Mouse (Mus musculus) brown adipose tissue, adult 24 weeks (tissue): Measurements from ENCODE around the gene Rnf216. TPM values are rescaled to one million over a fixed set of nuclear protein-coding genes. Genes with fewer than 3 reads are reported as not detected.
A peak's percentile ranks its signal among the peaks of the same experiment; 100 is the strongest.
"Not testable (repeated sequence)": the region's sequence is repeated elsewhere in the genome, so short reads cannot be mapped to it uniquely, and the experiment has no call there.

Source experiments
- H3K27ac ChIP-seq: fragments of 200-500 bp; replicated peaks from 2 replicates; pipeline ENCODE4 v1.5.1; 2012; ENCODE audit warnings: low read depth, mild to moderate bottlenecking, low read length
- H3K4me1 ChIP-seq: fragments of 200-500 bp; 2 replicates; pipeline ENCODE4 v1.6.1; 2012; ENCODE audit warnings: low read length, mixed read lengths; ENCODE audit not compliant: control insufficient read depth, insufficient read depth, insufficient read length
- H3K4me3 ChIP-seq: fragments of 200-500 bp; 2 replicates; pipeline ENCODE4 v1.5.1; 2012; ENCODE audit warnings: low read depth, mild to moderate bottlenecking, low read length, moderate library complexity; ENCODE audit not compliant: insufficient read depth
- polyA plus RNA-seq: library from polyadenylated mRNA; stranded (reverse); fragments of >200 nt; gene quantifications from 2 replicates; pipeline ENCODE4 v1.2.4, GENCODE M21; 2012; ENCODE audit not compliant: missing spikeins, insufficient read depth, insufficient read length

Rnf216 gene
- polyA plus RNA-seq = 12.5 and 14.6 TPM in 2 replicates

DNA sequence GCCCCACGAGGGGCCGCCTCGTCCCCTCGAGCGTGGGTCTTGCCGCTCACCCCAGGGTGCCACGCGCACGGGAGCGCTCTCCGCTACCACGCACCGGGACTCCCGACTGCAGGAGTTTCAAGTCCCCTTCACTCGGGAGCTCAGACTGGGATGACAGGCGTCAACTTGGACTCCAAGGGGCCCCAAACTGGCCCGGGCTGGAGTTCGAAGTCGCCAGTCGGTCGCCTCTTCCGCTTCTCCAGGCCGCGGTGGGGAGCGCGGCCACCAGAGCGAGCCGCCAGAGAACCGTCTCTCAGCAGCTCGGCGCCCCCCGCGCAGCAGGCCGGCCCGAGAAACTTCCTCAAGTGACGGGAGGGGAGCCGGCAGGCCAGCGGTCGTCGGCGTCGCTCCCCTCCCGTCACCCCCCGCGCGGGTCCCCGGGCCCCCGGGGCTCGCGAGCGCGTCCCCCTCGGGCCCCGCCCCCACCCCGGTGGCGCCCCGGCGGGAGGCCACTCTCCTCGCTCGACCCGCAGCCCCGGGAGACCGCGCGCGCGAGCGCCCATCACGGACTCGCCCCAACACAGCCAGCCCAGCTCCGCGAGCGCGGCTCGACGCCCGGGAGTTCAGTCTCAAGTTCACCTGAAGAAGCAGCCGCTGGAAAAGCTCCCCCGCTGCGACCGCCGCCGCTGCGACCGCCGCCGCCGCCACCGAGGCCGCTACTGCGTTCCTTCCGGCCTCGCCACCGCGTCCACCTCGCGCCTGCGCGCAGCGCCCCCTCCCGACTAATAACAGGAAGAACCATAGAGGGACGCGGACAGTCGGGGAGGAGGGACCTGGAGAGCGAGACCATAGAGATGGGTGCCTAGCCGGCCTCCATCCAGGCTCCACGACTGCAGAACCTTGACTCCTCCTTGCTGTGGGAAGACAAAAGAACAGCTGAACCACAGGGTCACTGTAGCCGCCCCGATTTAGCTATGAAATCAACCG lies at the start of gene Rnf216:
Rnf216 (minus strand) TSS at position 714 of the 966 bp plus-strand sequence.
- Histone ChIP-seq H3K4me3 (peak within 1 kb of the TSS; percentile 95), H3K4me1 (0 out of 2 replicates have a peak, but pooled peaks cover 5% of the 10 kb centered on the region), H3K27ac (peak within 1 kb of the TSS; percentile 88)

DNA sequence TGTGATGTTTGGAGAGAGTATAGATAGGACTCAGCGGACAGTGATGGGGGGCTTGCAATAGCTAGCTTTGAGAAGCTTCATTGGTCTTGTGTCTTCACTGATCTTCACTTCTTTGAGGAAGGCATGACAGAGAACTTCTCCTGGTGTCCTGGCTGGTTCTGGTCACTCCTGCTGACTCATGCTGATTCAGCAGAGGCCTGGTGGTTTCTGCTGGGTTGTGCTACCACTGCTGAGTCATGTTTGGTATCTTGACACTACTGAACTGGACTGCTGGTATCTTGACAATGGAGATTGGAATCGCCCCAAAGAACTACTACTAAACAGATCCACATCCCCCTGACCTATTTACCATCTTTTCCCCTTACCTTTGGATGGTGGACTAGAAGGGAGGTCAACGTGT lies 42.7 kb upstream of the Rnf216 start:
- no peak overlapping the region for H3K27ac ChIP-seq
- H3K4me1 ChIP-seq = no peaks in the 10 kb centered on the region
- no peak overlapping the region for H3K4me3 ChIP-seq

DNA sequence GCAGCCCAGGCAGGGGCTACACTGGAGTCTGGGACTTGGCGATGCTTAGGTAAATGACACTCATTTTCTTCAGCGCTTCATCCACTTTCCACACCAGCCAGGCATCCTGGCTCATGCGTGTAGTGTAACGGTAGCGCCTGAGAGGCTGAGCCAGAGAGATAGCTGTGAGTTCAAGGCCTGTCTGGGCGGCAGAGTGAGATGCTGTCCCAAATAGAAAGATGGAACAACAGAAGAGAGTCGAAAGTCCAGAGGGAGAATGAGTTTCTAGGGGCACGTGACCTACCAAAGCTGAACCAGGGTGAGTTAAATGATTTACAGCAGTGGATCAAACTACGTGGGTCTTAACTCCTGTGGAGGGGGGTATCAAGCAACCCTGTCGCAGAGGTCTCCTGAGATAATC lies 41.0 kb upstream of the Rnf216 start:
- Histone ChIP-seq H3K27ac (no peak overlapping the region), H3K4me3 (no peak overlapping the region), H3K4me1 (no peaks in the 10 kb centered on the region)

DNA sequence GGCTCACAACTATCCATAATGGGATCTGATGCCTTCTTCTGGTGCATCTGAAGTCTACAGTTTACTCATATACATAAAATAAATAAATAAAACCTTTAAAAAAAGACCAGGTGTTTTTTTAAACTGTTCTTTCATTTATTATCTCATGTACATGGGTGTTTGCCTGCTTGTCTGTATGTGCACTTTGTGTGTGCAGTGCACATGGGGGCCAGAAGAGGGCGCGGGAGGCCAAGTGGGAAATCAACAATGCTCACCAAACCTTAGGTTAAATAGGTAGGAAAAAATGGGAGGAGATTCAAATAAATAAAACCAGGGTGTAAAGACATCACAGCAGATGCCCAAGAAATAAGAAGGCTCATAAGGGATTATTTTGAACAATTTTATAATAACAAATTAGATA lies 37.2 kb upstream of the Rnf216 start:
- H3K4me3 ChIP-seq = no peak overlapping the region
- no peak overlapping the region for H3K27ac ChIP-seq
- H3K4me1 ChIP-seq = no peaks in the 10 kb centered on the region

DNA sequence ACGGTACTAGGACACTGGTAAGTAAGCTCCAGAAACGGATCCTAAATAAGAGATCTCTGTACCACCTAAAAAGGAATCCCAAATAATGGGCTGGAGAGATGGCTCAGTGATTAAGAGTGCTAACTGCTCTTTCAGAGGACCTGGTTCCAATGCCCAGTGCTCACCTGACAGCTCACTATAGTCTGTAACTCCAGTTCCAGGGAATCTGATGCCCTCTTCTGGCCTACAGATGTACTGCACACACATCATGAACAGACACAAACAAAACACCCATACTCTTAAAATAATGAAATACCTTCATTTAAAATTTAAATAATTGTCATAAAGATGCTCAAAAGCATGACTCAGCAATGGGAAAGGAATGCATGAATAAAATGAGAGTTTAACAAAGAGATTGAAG lies 36.7 kb upstream of the Rnf216 start:
- Histone ChIP-seq H3K27ac (no peak overlapping the region), H3K4me1 (no peaks in the 10 kb centered on the region), H3K4me3 (no peak overlapping the region)

DNA sequence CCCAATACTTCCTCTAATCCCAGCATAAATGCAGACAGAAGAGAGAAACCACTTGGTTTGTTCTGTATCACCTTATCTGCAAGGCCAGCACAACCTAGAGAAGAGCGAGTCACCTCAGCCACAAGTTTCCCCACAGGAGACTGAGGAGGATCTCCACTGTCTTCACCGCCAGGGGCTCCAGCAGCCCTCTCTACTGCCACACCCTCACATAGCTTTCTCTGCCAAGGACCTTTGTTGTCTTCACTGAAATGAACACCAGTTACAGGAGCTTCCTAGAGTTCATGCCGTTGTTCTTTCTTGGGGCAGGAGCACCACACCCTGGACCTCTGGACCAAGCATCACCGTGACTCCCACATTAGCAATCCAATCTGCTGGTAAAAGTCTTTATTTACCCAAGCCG lies 35.9 kb upstream of the Rnf216 start:
- H3K4me1 ChIP-seq = no peaks in the 10 kb centered on the region
- no peak overlapping the region for H3K27ac ChIP-seq
- no peak overlapping the region for H3K4me3 ChIP-seq

DNA sequence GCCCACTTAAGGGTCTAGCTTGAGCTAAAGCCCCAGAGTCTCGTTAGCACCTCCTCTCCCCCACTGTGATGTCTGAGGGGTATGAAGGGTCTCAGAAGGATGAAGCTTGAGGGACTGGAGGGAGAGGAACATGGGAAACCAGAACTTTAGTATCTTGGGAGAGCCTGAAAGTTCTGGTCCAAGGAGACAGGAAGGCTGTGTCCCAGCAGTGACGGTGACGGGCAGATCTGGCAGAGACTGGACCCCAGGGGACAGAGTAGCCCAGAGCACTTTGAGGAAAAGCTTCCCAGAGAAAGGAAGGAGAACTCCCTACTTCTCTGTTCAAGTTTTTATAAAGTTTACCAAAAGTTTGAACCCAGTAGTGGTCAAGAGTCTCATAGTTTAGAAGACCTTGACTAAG lies 34.7 kb upstream of the Rnf216 start, which contains the start of gene Olfr718-ps1:
Olfr718-ps1 (minus strand) TSS at position 101 of the 400 bp plus-strand sequence.
- no peak within 1 kb of the TSS for H3K27ac ChIP-seq
- no peak within 1 kb of the TSS for H3K4me3 ChIP-seq
- no peaks in the 10 kb centered on the region for H3K4me1 ChIP-seq

DNA sequence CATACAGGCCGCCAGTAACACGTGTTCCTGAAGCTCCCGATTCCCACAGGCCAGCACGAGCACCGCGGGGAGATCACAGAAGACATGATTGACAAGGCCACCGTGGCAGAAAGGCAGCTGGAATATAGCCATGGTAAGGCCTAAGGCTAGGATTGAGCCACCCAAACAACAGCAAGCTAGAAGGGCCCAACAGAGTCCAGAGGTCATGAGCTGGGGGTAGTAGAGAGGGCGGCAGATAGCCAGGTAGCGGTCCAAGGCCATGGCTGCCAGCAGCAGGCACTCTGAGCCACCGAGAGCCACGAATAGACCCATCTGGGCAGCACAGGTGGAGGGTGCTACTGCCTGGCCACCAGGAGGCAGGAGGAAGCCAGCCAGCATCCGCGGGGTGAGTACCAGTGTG lies 24.8 kb upstream of the Rnf216 start:
- Histone ChIP-seq H3K27ac (no peak overlapping the region), H3K4me1 (no peaks in the 10 kb centered on the region; the same call in 1 of the 2 replicates), H3K4me3 (no peak overlapping the region)

DNA sequence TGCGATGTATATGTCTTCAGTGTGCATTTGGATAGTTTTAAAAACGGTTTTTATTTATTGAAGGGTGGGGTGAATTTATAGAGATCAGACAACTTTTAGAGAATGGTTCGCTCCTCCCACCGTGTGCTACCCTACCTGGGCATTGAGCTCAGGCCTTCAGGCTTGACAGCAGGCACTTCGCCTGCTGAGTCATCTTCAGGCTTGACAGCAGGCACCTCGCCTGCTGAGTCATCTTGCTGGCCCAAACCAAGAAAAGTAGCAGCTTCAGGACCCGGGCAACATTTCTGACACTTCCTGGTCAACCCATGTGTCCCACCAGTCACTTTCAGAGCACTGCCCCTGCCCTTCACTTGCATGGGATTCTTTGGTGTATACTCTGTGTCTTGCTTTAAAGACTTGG lies 22.2 kb upstream of the Rnf216 start:
- H3K27ac ChIP-seq = no peak overlapping the region
- H3K4me1 ChIP-seq = no peaks in the 10 kb centered on the region
- H3K4me3 ChIP-seq = no peak overlapping the region

DNA sequence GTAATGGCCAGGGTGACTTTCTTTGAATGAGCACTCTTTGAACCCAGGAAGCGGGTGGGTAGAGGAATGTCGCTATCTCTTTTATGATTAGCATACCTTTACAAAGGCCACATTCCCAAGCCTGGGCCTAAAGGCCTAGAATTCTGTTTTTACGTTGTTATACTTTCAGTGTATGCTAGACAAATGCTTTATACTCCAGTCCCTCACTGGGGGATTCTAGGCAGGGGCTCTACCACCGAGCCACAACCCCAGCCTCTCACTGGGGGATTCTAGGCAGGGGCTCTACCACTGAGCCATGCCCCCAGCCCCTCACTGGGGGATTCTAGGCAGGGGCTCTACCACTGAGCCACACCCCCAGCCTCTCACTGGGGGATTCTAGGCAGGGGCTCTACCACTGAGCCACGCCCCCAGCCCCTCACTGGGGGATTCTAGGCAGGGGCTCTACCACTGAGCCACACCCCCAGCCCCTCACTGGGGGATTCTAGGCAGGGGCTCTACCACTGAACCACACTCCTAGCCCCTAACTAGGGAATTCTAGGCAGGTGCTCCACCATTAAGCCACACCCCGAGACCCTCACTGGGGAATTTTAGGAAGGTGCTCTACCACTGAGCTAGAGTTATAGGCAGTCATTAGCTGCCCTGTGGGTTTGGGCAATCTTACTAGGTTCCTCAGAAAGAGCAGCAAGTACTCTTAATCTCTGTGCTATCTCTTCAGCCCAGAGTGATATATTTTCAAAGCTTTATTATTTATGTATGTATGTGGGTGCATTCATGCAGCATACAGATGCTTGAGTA lies 21.6 kb upstream of the Rnf216 start:
- not testable (repeated sequence) for H3K4me1 ChIP-seq, H3K4me3 ChIP-seq, H3K27ac ChIP-seq

DNA sequence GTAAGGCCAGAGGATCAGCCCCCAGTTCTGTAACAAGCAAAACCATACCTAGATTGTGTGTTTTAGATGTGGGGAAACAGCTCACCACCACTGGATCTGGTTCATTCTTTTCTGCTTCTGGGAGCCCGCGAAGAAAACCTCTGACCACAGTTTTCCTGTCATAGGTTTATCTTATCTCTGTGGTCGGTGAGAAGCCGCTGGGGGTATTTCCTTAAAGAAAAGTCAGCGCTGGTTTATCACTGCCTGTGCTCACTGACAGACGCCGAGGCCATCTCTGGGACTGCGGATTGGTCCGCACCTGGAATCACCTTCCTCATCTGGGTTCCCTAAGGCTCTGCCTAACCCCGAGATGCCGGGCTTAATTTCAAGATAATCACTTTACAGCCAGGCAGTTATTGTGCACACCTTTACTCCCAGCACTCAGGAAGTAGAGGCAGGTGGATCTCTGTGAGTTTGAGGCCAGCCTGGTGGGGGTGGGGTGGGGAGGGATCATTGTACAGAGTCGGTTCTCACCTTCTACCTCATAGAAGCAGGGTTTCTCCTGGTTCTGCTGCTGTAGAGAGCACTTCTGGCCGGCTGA lies 20.2 kb upstream of the Rnf216 start:
- Histone ChIP-seq H3K4me3 (no peak overlapping the region), H3K4me1 (no peaks in the 10 kb centered on the region)

DNA sequence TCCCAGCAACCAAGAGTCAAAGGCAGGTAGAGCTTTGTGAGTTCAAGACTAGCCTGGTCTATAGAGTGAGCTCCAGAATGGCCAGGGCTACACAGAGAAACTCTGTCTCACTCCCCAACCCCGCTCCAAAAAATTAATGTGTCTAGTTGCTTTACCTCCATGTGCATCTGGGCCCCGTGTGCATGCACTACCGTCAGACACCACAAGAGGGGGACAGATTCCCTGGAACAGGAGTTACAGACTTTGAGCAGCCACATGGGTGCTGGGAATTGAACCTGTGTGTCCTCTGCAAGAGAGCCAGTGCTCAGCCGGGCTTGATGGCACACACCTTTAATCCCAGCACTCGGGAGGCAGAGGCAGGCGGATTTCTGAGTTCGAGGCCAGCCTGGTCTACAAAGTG lies 17.5 kb upstream of the Rnf216 start:
- H3K4me3 ChIP-seq = no peak overlapping the region
- H3K4me1 ChIP-seq = no peaks in the 10 kb centered on the region
- no peak overlapping the region for H3K27ac ChIP-seq

More for the DNA sequence above, 20.2 kb upstream of the Rnf216 start:
- H3K27ac ChIP-seq = no peak overlapping the region

DNA sequence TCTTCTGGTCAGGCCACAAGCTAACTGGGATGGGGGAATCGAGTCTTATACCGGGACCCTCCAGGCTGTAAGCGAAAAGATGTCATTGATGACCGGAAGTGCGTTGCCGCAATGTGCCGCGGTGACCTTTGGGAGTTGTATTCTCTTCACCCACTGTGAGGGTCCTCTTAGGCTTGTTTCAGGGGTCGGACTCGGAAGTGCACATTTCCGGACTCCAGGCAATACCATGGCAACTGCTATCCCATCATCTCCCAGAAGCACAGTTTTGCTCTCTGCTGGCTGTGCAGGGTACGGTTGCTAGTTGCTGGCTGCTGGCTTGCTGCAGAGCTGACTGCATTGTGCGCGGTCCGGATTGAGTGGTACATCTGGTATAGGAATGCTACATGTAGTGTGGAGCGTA lies 16.3 kb upstream of the Rnf216 start:
- no peak overlapping the region for H3K4me3 ChIP-seq
- no peak overlapping the region for H3K27ac ChIP-seq
- no peaks in the 10 kb centered on the region for H3K4me1 ChIP-seq

DNA sequence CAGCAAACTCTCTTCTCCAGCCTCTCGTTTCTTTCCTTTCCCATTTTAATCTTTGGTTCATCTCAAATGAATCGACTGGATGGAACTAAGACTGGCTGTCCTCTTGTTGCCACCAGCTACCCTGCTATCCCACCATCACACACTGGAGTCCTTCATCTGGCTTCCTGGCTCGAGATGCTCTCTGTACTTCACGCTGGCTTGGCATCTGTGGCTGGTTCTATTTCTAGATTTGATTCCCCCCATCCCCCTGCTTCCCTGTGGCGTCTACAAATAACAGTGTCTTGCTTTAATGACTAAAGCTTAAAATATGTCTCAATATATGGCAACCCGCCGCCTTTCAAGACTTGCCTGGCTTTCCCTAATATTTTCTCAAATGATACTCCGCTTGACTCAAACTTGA lies 15.0 kb upstream of the Rnf216 start:
- H3K4me1 ChIP-seq = no peaks in the 10 kb centered on the region
- no peak overlapping the region for H3K4me3 ChIP-seq
- no peak overlapping the region for H3K27ac ChIP-seq

DNA sequence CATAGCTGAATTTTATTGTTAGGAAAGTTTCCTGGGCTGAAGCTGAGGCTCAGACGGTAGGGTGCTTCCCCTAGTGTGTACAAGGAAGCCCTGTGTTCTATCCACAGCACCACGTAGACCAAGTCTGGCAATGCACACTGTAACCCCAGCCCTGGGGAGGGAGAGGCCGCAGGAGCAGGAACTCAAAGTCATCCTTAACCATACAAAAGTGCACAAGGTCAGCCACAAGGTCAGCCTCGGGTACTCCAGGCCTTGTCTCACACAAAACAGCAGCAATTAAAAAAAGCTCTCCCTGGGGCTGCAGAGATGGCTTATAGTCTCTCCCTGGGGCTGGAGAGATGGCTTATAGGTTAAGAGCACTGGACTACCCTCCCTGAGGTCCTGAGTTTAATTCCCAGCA lies 14.1 kb upstream of the Rnf216 start:
- no peak overlapping the region for H3K27ac ChIP-seq
- H3K4me1 ChIP-seq = no peaks in the 10 kb centered on the region
- H3K4me3 ChIP-seq = no peak overlapping the region
